Mouse (Mus musculus) CH12.LX (cell line): ENCODE results near the gene Pik3r4.

Experiments used
- CHD2 ChIP-seq: IDR thresholded peaks from 2 replicates; pipeline ENCODE4 v1.6.1; 2011; ENCODE audit warnings: low read length, improper control_type of control experiment
- CTCF ChIP-seq, 2 experiments: IDR thresholded peaks in 1 of 2; conservative IDR thresholded peaks in 1 of 2; 2 replicates each; pipeline ENCODE4 v1.5.1; 2011 to 2012; ENCODE audit warnings: low read depth in 2 of 2, low read length in 2 of 2, improper control_type of control experiment in 1 of 2, inconsistent platforms in 1 of 2, mild to moderate bottlenecking in 1 of 2, moderate library complexity in 1 of 2
- EP300 ChIP-seq: IDR thresholded peaks from 2 replicates; pipeline ENCODE4 v1.6.1; 2011; ENCODE audit warnings: low read length, improper control_type of control experiment
- MYC ChIP-seq: IDR thresholded peaks from 2 replicates; pipeline ENCODE4 v1.6.1; 2011; ENCODE audit warnings: low read depth, mild to moderate bottlenecking, improper control_type of control experiment, low read length
- POLR2A ChIP-seq: IDR thresholded peaks from 2 replicates; pipeline ENCODE4 v1.6.1; 2011; ENCODE audit warnings: low read depth, mild to moderate bottlenecking, improper control_type of control experiment, low read length
- POLR2AphosphoS2 ChIP-seq: IDR thresholded peaks from 2 replicates; pipeline ENCODE4 v1.6.1; 2011; ENCODE audit warnings: low read depth, low read length, improper control_type of control experiment
- RAD21 ChIP-seq: IDR thresholded peaks from 2 replicates; pipeline ENCODE4 v1.6.1; 2011; ENCODE audit warnings: low read depth, mild to moderate bottlenecking, low read length, improper control_type of control experiment, moderate library complexity
- TBP ChIP-seq: conservative IDR thresholded peaks from 2 replicates; pipeline ENCODE4 v1.6.1; 2011; ENCODE audit warnings: low read depth, low read length, improper control_type of control experiment
- UBTF ChIP-seq: IDR thresholded peaks from 2 replicates; pipeline ENCODE4 v1.6.1; 2012; ENCODE audit warnings: low read depth, mild to moderate bottlenecking, inconsistent platforms, low read length, improper control_type of control experiment, moderate library complexity

GRCm38 (mm10) chr9:105697764-105698396 is 55.1 kb downstream of the Pik3r4 start:
- TF ChIP-seq UBTF, result no peak
- TF ChIP-seq CTCF (conservative IDR thresholded peaks at IDR 0.05 in 1 of 2, IDR thresholded peaks at IDR 0.05 in 1 of 2; ENCODE audit: low read depth in 2 of 2, low read length in 2 of 2), result no peak
- TF ChIP-seq MYC, result no peak
- TF ChIP-seq EP300, result no peak
- no peak for TF ChIP-seq TBP
- TF ChIP-seq CHD2, result no peak
- no peak for TF ChIP-seq POLR2AphosphoS2
- no peak for TF ChIP-seq POLR2A
- TF ChIP-seq RAD21, result no peak
